Mouse (Mus musculus) ES-E14 (cell line): ENCODE results near the gene Cwc25.

ENCODE experiments used
- CHD2 ChIP-seq: IDR thresholded peaks from 2 replicates; pipeline ENCODE4 v1.6.1; 2014; ENCODE audit warnings: mild to moderate bottlenecking, low read depth, low read length, inconsistent platforms
- HCFC1 ChIP-seq: IDR thresholded peaks from 2 replicates; pipeline ENCODE4 v1.6.1; 2012; ENCODE audit warnings: low read length, inconsistent platforms, borderline replicate concordance; ENCODE audit not compliant: insufficient read depth
- MAFK ChIP-seq: IDR thresholded peaks from 2 replicates; pipeline ENCODE4 v1.6.1; 2014; ENCODE audit warnings: mild to moderate bottlenecking, low read depth, low read length, inconsistent platforms; ENCODE audit not compliant: insufficient read depth
- ZC3H11A ChIP-seq: IDR thresholded peaks from 2 replicates; pipeline ENCODE4 v1.6.1; 2012; ENCODE audit warnings: low read depth, mild to moderate bottlenecking, inconsistent platforms, low read length, borderline replicate concordance
- ZNF384 ChIP-seq: IDR thresholded peaks from 2 replicates; pipeline ENCODE4 v1.6.1; 2012; ENCODE audit warnings: low read depth, low read length, inconsistent platforms

DNA sequence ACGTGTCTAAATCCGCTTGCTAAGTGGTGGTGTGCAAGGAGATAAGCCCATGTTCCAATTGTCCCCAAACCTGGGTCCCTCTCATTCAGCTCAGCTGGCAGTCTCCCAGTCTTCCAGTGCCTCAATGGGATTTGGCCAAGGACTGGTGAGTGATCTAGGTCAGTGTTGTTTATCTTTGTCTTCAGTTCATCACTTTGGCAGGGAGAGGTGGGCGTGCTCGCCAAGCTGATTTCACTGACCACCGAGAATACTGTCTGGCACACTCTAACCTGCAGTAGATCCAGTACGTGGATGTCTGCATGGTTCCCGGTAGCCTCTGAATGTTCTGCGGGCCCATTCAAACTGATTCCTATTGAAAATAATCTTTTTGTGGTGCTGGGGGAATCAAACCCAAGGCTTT is 52.5 kb downstream of the Cwc25 start:
- TF ChIP-seq ZC3H11A (no peak), CHD2 (no peak), HCFC1 (no peak), ZNF384 (no peak), MAFK (no peak)
